Mouse (Mus musculus): ENCODE data around the gene Zbtb7b. TPM values are rescaled to one million over a fixed set of nuclear protein-coding genes. Genes with fewer than 3 reads are reported as not detected.

Gene Zbtb7b
- polyA plus RNA-seq, 1 experiment: 47.0 TPM

DNA sequence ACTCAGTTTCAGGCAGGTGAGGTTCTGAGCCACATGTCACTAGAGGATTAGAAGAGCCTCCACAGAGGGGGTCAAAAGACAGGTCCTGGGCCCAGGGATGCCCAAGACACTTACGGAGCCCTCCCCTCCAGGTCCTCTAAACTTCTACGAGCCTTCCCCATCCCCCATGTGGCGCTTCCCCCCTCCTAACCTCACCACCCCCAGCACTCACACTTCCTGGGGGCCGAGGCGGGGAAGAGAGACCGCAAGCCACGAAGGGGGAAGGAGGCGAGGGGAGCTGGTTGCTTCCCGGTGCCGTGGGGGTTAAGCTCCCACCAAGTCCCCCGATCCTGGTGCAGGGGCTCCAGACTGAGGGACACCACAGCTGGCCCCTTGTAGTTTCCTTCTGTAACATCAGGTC lies 9.1 kb downstream of the Zbtb7b start:
- TF ChIP-seq USF1 (IDR thresholded peaks at IDR 0.05; ENCODE audit: low read depth) (no peak), TCF12 (IDR thresholded peaks at IDR 0.05; ENCODE audit: insufficient read depth, poor library complexity, severe bottlenecking) (no peak), E2F4 (IDR thresholded peaks at IDR 0.05; ENCODE audit: insufficient read depth) (no peak), POLR2A (IDR thresholded peaks at IDR 0.05; ENCODE audit: insufficient read length, low read depth) (no peak)

DNA sequence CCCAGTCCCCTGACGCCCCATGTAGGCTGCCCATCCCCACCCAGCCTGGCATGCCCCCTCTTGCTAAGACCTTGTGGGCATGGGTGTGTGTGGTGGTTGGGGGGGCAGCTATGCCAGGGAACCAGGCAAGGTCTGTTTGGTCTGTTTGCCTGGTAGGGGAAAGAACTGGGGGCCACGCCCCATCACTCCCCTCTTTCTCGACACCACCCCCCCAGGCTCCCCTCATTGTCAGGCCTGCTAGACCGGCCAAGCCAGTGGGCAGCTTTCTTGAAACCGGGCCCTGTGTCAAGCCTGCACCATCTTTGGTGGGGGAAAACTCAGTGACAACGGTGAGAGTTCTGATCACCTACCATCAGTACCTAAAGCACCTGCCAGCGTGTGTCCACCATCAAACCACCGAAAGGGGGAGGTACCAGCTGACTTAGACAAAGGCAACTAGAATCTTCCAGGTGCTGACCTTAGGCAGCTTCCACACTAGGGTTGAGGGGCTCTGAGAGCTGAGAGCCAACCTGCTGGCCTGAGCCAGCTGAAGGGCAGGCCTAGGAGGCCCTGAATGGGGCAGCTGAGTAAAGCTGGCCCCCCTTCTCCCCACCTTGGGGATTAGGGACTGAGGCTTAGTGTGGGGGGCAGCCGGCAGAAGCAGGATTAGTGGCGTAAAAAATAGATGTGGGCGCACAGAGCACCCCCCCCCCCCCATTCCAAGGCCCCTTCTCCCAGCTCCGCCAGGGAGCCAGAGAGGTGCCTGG lies 10.1 kb downstream of the Zbtb7b start:
- Histone ChIP-seq H3K79me2 (ENCODE audit: control insufficient read depth, insufficient read depth) (peaks cover 43% of the 10 kb centered on the region), H3K4me2 (ENCODE audit: low read depth) (no peak overlapping the region), H3K4me3 (no peak overlapping the region), H3K36me3 (ENCODE audit: control insufficient read depth, insufficient read depth) (peaks cover 19% of the 10 kb centered on the region), H3ac (ENCODE audit: control insufficient read depth, insufficient read length) (no peak overlapping the region), H3K27me3 (ENCODE audit: control insufficient read depth, insufficient read depth, insufficient read length) (no peaks in the 10 kb centered on the region)
- TF ChIP-seq MAX (IDR thresholded peaks at IDR 0.05; ENCODE audit: low read depth) (no peak), SRF (IDR thresholded peaks at IDR 0.05; ENCODE audit: control insufficient read depth, insufficient read length, low read depth) (no peak), MYOG (IDR thresholded peaks at IDR 0.05; ENCODE audit: control insufficient read depth in 1 of 3, insufficient read depth in 1 of 3, insufficient read length in 2 of 3, low read depth in 2 of 3) (no peak), CEBPB (IDR thresholded peaks at IDR 0.05; ENCODE audit: insufficient read depth, poor library complexity, severe bottlenecking) (no peak), TCF3 (IDR thresholded peaks at IDR 0.05; ENCODE audit: insufficient read length, low read depth) (no peak), TCF12 (IDR thresholded peaks at IDR 0.05; ENCODE audit: insufficient read depth, poor library complexity, severe bottlenecking) (no peak), REST (IDR thresholded peaks at IDR 0.05; ENCODE audit: insufficient read depth, insufficient read length) (no peak), E2F4 (IDR thresholded peaks at IDR 0.05; ENCODE audit: insufficient read depth) (no peak), POLR2A (IDR thresholded peaks at IDR 0.05; ENCODE audit: insufficient read length, low read depth) (no peak), MYOD1 (IDR thresholded peaks at IDR 0.05; ENCODE audit: control insufficient read depth in 1 of 3, insufficient read length in 2 of 3, low read depth in 2 of 3) (no peak), USF1 (IDR thresholded peaks at IDR 0.05; ENCODE audit: low read depth) (no peak), POLR2AphosphoS2 (IDR thresholded peaks at IDR 0.05; ENCODE audit: insufficient read length, low read depth) (no peak)

More for the DNA sequence above, 9.1 kb downstream of the Zbtb7b start:
- H3K27me3 ChIP-seq (ENCODE audit: control insufficient read depth, insufficient read depth, insufficient read length): no peaks in the 10 kb centered on the region
- peaks cover 10% of the 10 kb centered on the region for H3K36me3 ChIP-seq (ENCODE audit: control insufficient read depth, insufficient read depth)
- H3K4me3 ChIP-seq: no peak overlapping the region
- no peak overlapping the region for H3K4me2 ChIP-seq (ENCODE audit: low read depth)
- H3ac ChIP-seq (ENCODE audit: control insufficient read depth, insufficient read length): no peak overlapping the region
- peaks cover 52% of the 10 kb centered on the region for H3K79me2 ChIP-seq (ENCODE audit: control insufficient read depth, insufficient read depth)

- Histone ChIP-seq H3K79me2 (ENCODE audit: control insufficient read depth, insufficient read depth) (peaks cover 35% of the 10 kb centered on the region), H3ac (ENCODE audit: control insufficient read depth, insufficient read length) (no peak overlapping the region), H3K27me3 (ENCODE audit: control insufficient read depth, insufficient read depth, insufficient read length) (no peaks in the 10 kb centered on the region), H3K36me3 (ENCODE audit: control insufficient read depth, insufficient read depth) (peaks cover 19% of the 10 kb centered on the region), H3K4me3 (no peak overlapping the region), H3K4me2 (ENCODE audit: low read depth) (no peak overlapping the region)
- TF ChIP-seq CEBPB (IDR thresholded peaks at IDR 0.05; ENCODE audit: insufficient read depth, poor library complexity, severe bottlenecking) (no peak), E2F4 (IDR thresholded peaks at IDR 0.05; ENCODE audit: insufficient read depth) (no peak), POLR2AphosphoS2 (IDR thresholded peaks at IDR 0.05; ENCODE audit: insufficient read length, low read depth) (no peak), MYOG (IDR thresholded peaks at IDR 0.05; ENCODE audit: control insufficient read depth in 1 of 3, insufficient read depth in 1 of 3, insufficient read length in 2 of 3, low read depth in 2 of 3) (no peak), MYOD1 (IDR thresholded peaks at IDR 0.05; ENCODE audit: control insufficient read depth in 1 of 3, insufficient read length in 2 of 3, low read depth in 2 of 3) (no peak), REST (IDR thresholded peaks at IDR 0.05; ENCODE audit: insufficient read depth, insufficient read length) (no peak), MAX (IDR thresholded peaks at IDR 0.05; ENCODE audit: low read depth) (no peak), USF1 (IDR thresholded peaks at IDR 0.05; ENCODE audit: low read depth) (no peak), SRF (IDR thresholded peaks at IDR 0.05; ENCODE audit: control insufficient read depth, insufficient read length, low read depth) (no peak), TCF12 (IDR thresholded peaks at IDR 0.05; ENCODE audit: insufficient read depth, poor library complexity, severe bottlenecking) (no peak), POLR2A (IDR thresholded peaks at IDR 0.05; ENCODE audit: insufficient read length, low read depth) (no peak), TCF3 (IDR thresholded peaks at IDR 0.05; ENCODE audit: insufficient read length, low read depth) (no peak)
Measured at GRCm38 (mm10) chr3:89383651-89384255, 10.8 kb downstream of the Zbtb7b start.

- Histone ChIP-seq H3K4me2 (ENCODE audit: low read depth) (no peak overlapping the region), H3K79me2 (ENCODE audit: control insufficient read depth, insufficient read depth) (peaks cover 30% of the 10 kb centered on the region), H3K4me3 (no peak overlapping the region), H3ac (ENCODE audit: control insufficient read depth, insufficient read length) (no peak overlapping the region), H3K27me3 (ENCODE audit: control insufficient read depth, insufficient read depth, insufficient read length) (no peaks in the 10 kb centered on the region), H3K36me3 (ENCODE audit: control insufficient read depth, insufficient read depth) (peaks cover 19% of the 10 kb centered on the region)
- TF ChIP-seq REST (IDR thresholded peaks at IDR 0.05; ENCODE audit: insufficient read depth, insufficient read length): no peak
- no peak for TF ChIP-seq USF1 (IDR thresholded peaks at IDR 0.05; ENCODE audit: low read depth)
- TF ChIP-seq E2F4 (IDR thresholded peaks at IDR 0.05; ENCODE audit: insufficient read depth): no peak
- no peak for TF ChIP-seq MYOD1 (IDR thresholded peaks at IDR 0.05; ENCODE audit: control insufficient read depth in 1 of 3, insufficient read length in 2 of 3, low read depth in 2 of 3)
- no peak for TF ChIP-seq CEBPB (IDR thresholded peaks at IDR 0.05; ENCODE audit: insufficient read depth, poor library complexity, severe bottlenecking)
- no peak for TF ChIP-seq TCF3 (IDR thresholded peaks at IDR 0.05; ENCODE audit: insufficient read length, low read depth)
- TF ChIP-seq MAX (IDR thresholded peaks at IDR 0.05; ENCODE audit: low read depth): no peak
- TF ChIP-seq MYOG (IDR thresholded peaks at IDR 0.05; ENCODE audit: control insufficient read depth in 1 of 3, insufficient read depth in 1 of 3, insufficient read length in 2 of 3, low read depth in 2 of 3): no peak
- no peak for TF ChIP-seq POLR2AphosphoS2 (IDR thresholded peaks at IDR 0.05; ENCODE audit: insufficient read length, low read depth)
- no peak for TF ChIP-seq SRF (IDR thresholded peaks at IDR 0.05; ENCODE audit: control insufficient read depth, insufficient read length, low read depth)
- no peak for TF ChIP-seq POLR2A (IDR thresholded peaks at IDR 0.05; ENCODE audit: insufficient read length, low read depth)
- TF ChIP-seq TCF12 (IDR thresholded peaks at IDR 0.05; ENCODE audit: insufficient read depth, poor library complexity, severe bottlenecking): no peak
Measured at GRCm38 (mm10) chr3:89382950-89383349, 11.6 kb downstream of the Zbtb7b start.

Data from myocyte (in vitro differentiated cells).